19 mouse cellular contexts compared by ENCODE assay signal in the genomic region with DNA sequence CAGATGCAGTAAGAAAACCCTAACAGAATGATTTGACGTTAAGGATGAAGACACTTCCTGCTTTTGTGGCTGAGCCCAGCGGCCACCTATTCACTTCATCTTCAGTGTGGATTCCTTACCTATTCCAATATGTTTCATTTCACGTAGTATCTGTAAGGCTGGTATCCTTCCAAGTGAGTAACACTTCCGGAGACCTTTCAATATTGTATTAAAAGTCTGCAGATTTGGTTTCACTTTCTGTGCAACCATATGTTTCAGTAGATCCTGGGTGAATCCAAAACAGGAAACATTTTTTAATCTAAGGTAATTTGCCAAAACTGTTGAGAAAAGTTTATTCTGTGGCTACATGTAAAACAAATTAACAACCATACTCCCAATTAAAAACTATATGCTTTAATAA. TPM values are rescaled to one million over a fixed set of nuclear protein-coding genes. Genes with fewer than 3 reads are reported as not detected.
DNase-seq lines count a peak whose midpoint lies in the region; ATAC-seq and TF ChIP-seq lines count a peak whose summit lies in the region.
"Had no signal": no experiment of that assay in that cellular context is flagged by ENCODE, and none has a peak within 500 bp of the region (broad histone marks: within the 10 kb centered on the region; RNA-seq: fewer than 3 reads in every experiment).

No protein-coding gene starts in this region.

- H3K36me3 ChIP-seq in forebrain, postnatal 0 days (ENCODE audit: insufficient read depth), result peaks cover 87% of the 10 kb centered on the region
- peaks cover 55% of the 10 kb centered on the region for H3K36me3 ChIP-seq in liver, embryonic 11.5 days (ENCODE audit: control insufficient read depth, insufficient read depth, low read length)

- no peaks in the 10 kb centered on the region for H3K9me3 ChIP-seq in forebrain, postnatal 0 days (ENCODE audit: low read length)
- H3K9me3 ChIP-seq in liver, embryonic 11.5 days (ENCODE audit: control insufficient read depth, low read length), result no peaks in the 10 kb centered on the region
- H3K9me3 ChIP-seq: embryonic facial prominence, embryonic 10.5 days; embryonic facial prominence, embryonic 12.5 days; forebrain, embryonic 12.5 days had no signal

- no peak overlapping the region for H3K9ac ChIP-seq in forebrain, postnatal 0 days
- H3K9ac ChIP-seq in liver, embryonic 11.5 days (ENCODE audit: low read depth, low read length), result no peak overlapping the region
- H3K9ac ChIP-seq: embryonic facial prominence, embryonic 12.5 days; forebrain, embryonic 12.5 days had no signal

- peak; percentile 53 for DNase-seq in heart, adult 11 months
- no peak for DNase-seq in heart, postnatal 4 days
- DNase-seq in induced T-regulatory cell, adult 2 months (ENCODE audit: low read depth), result peak; percentile 49
- DNase-seq in forebrain, postnatal 0 days, result no peak
- no peak for DNase-seq in liver, embryonic 11.5 days (ENCODE audit: low spot score)
- DNase-seq: adrenal gland, adult 8-10 months; adrenal gland, postnatal 14 days; adrenal gland, postnatal 36 days; B cell, adult 2 months; cerebellum, adult 11-12 months; cerebellum, adult 2 months; cerebellum, adult 9-10 months; cerebellum, postnatal 10 days; cerebellum, postnatal 25 days had no signal

- no peak overlapping the region for H3K4me2 ChIP-seq in forebrain, postnatal 0 days (ENCODE audit: low read depth)
- no peak overlapping the region for H3K4me2 ChIP-seq in liver, embryonic 11.5 days
- H3K4me2 ChIP-seq: embryonic facial prominence, embryonic 12.5 days; forebrain, embryonic 12.5 days had no signal

- no peak overlapping the region for H3K4me3 ChIP-seq in forebrain, postnatal 0 days (ENCODE audit: low read depth, low read length)
- no peak overlapping the region for H3K4me3 ChIP-seq in liver, embryonic 11.5 days (ENCODE audit: low read depth, low read length)
- H3K4me3 ChIP-seq: embryonic facial prominence, embryonic 10.5 days; embryonic facial prominence, embryonic 12.5 days; forebrain, embryonic 12.5 days had no signal

- no peak for ATAC-seq in forebrain, postnatal 0 days
- no peak for ATAC-seq in liver, embryonic 11.5 days (replicated peaks; ENCODE audit: low FRiP score)
- ATAC-seq: forebrain, embryonic 14.5 days; forebrain, embryonic 16.5 days had no signal

- no peak overlapping the region for H3K27ac ChIP-seq in forebrain, postnatal 0 days (ENCODE audit: low read depth, low read length)
- no peak overlapping the region for H3K27ac ChIP-seq in liver, embryonic 11.5 days (ENCODE audit: low read depth, low read length)
- H3K27ac ChIP-seq: embryonic facial prominence, embryonic 10.5 days; embryonic facial prominence, embryonic 12.5 days; forebrain, embryonic 12.5 days had no signal

- whole genome bisulfite sequencing in forebrain, postnatal 0 days, result 95% methylated on average over 4 of the region's 4 CpGs
- 88% methylated on average over 4 of the region's 4 CpGs for WGBS in liver, embryonic 11.5 days

- no peak for TF ChIP-seq CTCF in forebrain, postnatal 0 days (IDR thresholded peaks at IDR 0.05; ENCODE audit: low read depth)

- H3K4me1 ChIP-seq in forebrain, postnatal 0 days (ENCODE audit: insufficient read depth), result no peaks in the 10 kb centered on the region
- H3K4me1 ChIP-seq in liver, embryonic 11.5 days (replicated peaks; ENCODE audit: control insufficient read depth, insufficient read depth, low read length), result no peaks in the 10 kb centered on the region
- H3K4me1 ChIP-seq: embryonic facial prominence, embryonic 10.5 days; embryonic facial prominence, embryonic 12.5 days; forebrain, embryonic 12.5 days had no signal

- H3K27me3 ChIP-seq in forebrain, postnatal 0 days (ENCODE audit: insufficient read depth, low read length), result no peaks in the 10 kb centered on the region
- no peaks in the 10 kb centered on the region for H3K27me3 ChIP-seq in liver, embryonic 11.5 days (replicated peaks; ENCODE audit: control insufficient read depth, insufficient read depth, low read length)
- H3K27me3 ChIP-seq: embryonic facial prominence, embryonic 12.5 days; forebrain, embryonic 12.5 days had no signal

RNA-seq across cellular contexts. Expression of a gene that starts 15.3 kb away (rescaled TPM):
- 100 to 1,000 TPM; 113 to 116 TPM for total RNA-seq in heart, postnatal 4 days (2021)
- 80.7 and 91.1 TPM in 2 replicates for total RNA-seq in forebrain, postnatal 0 days (2014; rRNA removed)
- polyA plus RNA-seq in forebrain, postnatal 0 days (2015; fragmentation: Nextera tagmentation; extraction: Ambion mirVana), result 54.0 and 63.5 TPM in 2 replicates
- polyA plus RNA-seq in liver, embryonic 11.5 days (2014; fragmentation: Nextera tagmentation; extraction: Ambion mirVana), result 151 and 174 TPM in 2 replicates

RNA-seq across cellular contexts. Expression of a gene that starts 15.6 kb away (rescaled TPM):
- total RNA-seq in heart, postnatal 4 days (2021), result 10 to 100 TPM; 32.3 to 35.7 TPM
- total RNA-seq in forebrain, postnatal 0 days (2014; rRNA removed), result 20.3 and 20.9 TPM in 2 replicates
- polyA plus RNA-seq in forebrain, postnatal 0 days (2015; fragmentation: Nextera tagmentation; extraction: Ambion mirVana), result 8.1 and 13.5 TPM in 2 replicates
- 45.7 and 52.4 TPM in 2 replicates for polyA plus RNA-seq in liver, embryonic 11.5 days (2014; fragmentation: Nextera tagmentation; extraction: Ambion mirVana)

Comparison
In these comparisons a context has a peak if more than half of its experiments do, and no peak if none do; other contexts are left out.
1. DNase-seq: peak in heart, adult 11 months (single experiment) and induced T-regulatory cell, adult 2 months (single experiment); none in heart, postnatal 4 days (single experiment), forebrain, postnatal 0 days (single experiment) and liver, embryonic 11.5 days (single experiment).